Mouse (Mus musculus) CH12.LX (cell line): Measurements from ENCODE around the gene Sf3a1. TPM values are rescaled to one million over a fixed set of nuclear protein-coding genes. Genes with fewer than 3 reads are reported as not detected.

Experiments
- DNase-seq: peaks from one replicate; pipeline ENCODE4 v3.0.0-alpha.2; 2013; ENCODE audit errors: extremely low read depth
- H3K27ac ChIP-seq: 2 replicates; pipeline ENCODE4 v1.5.1; 2012; ENCODE audit warnings: low read depth, mild to moderate bottlenecking, control low read depth, moderate library complexity; ENCODE audit not compliant: insufficient read depth
- H3K27me3 ChIP-seq: replicated peaks from 2 replicates; pipeline ENCODE3; 2012; ENCODE audit warnings: inconsistent platforms
- H3K36me3 ChIP-seq, 2 experiments: replicated peaks in 1 of 2; 2 replicates each; pipeline versions ENCODE3 to v1.6.1; 2012; ENCODE audit warnings: inconsistent platforms in 1 of 2, low read length in 1 of 2, mild to moderate bottlenecking in 1 of 2, mixed read lengths in 1 of 2, moderate library complexity in 1 of 2; ENCODE audit not compliant: control insufficient read depth in 1 of 2, insufficient read depth in 1 of 2
- H3K4me1 ChIP-seq, 2 experiments: 2 replicates each; pipeline ENCODE4 v1.6.1; 2012; ENCODE audit warnings: inconsistent platforms in 1 of 2, moderate library complexity in 1 of 2; ENCODE audit not compliant: insufficient read depth in 2 of 2, control insufficient read depth in 1 of 2
- H3K4me2 ChIP-seq: 2 replicates; pipeline ENCODE4 v1.6.1; 2012; ENCODE audit warnings: low read depth, mild to moderate bottlenecking, control low read depth; ENCODE audit not compliant: poor library complexity, insufficient read depth, severe bottlenecking
- H3K4me3 ChIP-seq, 3 experiments: fragments of 150-350 bp in 1 of 3; sonication (generic) in 1 of 3; replicated peaks in 1 of 3; 2 replicates each; pipeline versions ENCODE3 to v1.5.1; 2011 to 2012; ENCODE audit warnings: low read depth in 2 of 3, low read length in 2 of 3, mild to moderate bottlenecking in 2 of 3, moderate library complexity in 2 of 3, control low read depth in 1 of 3, improper control_type of control experiment in 1 of 3, inconsistent platforms in 1 of 3, mixed read lengths in 1 of 3; ENCODE audit not compliant: poor library complexity in 1 of 3
- H3K79me2 ChIP-seq: replicated peaks from 2 replicates; pipeline ENCODE4 v1.6.1; 2012; ENCODE audit warnings: mild to moderate bottlenecking, moderate library complexity; ENCODE audit not compliant: control insufficient read depth, poor library complexity, insufficient read depth, severe bottlenecking; ENCODE audit errors: extremely low read depth
- H3K9ac ChIP-seq: 2 replicates; pipeline ENCODE4 v1.6.1; 2012; ENCODE audit warnings: low read depth, mild to moderate bottlenecking, control low read depth, moderate library complexity; ENCODE audit not compliant: insufficient read depth
- H3K9me3 ChIP-seq: replicated peaks from 2 replicates; pipeline ENCODE3; 2012; ENCODE audit warnings: low read length, inconsistent platforms, mixed read lengths
- ELF1 ChIP-seq: IDR thresholded peaks from 2 replicates; pipeline ENCODE4 v1.6.1; 2014; ENCODE audit warnings: low read depth, mild to moderate bottlenecking, inconsistent platforms, low read length, improper control_type of control experiment
- EP300 ChIP-seq: IDR thresholded peaks from 2 replicates; pipeline ENCODE4 v1.6.1; 2011; ENCODE audit warnings: low read length, improper control_type of control experiment
- HCFC1 ChIP-seq: IDR thresholded peaks from 2 replicates; pipeline ENCODE4 v1.6.1; 2012; ENCODE audit warnings: low read depth, mild to moderate bottlenecking, inconsistent platforms, low read length, improper control_type of control experiment
- IRF4 ChIP-seq: IDR thresholded peaks from 2 replicates; pipeline ENCODE4 v1.6.1; 2014; ENCODE audit warnings: low read depth, mild to moderate bottlenecking, inconsistent platforms, low read length, improper control_type of control experiment
- JUN ChIP-seq: IDR thresholded peaks from 2 replicates; pipeline ENCODE4 v1.6.1; 2011; ENCODE audit warnings: low read depth, mild to moderate bottlenecking, low read length, improper control_type of control experiment, moderate library complexity; ENCODE audit not compliant: insufficient read depth
- MAZ ChIP-seq: IDR thresholded peaks from 2 replicates; pipeline ENCODE4 v1.6.1; 2012; ENCODE audit warnings: low read depth, mild to moderate bottlenecking, inconsistent platforms, low read length, improper control_type of control experiment, moderate library complexity
- MEF2A ChIP-seq: IDR thresholded peaks from 2 replicates; pipeline ENCODE4 v1.6.1; 2014; ENCODE audit warnings: low read depth, mild to moderate bottlenecking, inconsistent platforms, low read length, improper control_type of control experiment, borderline replicate concordance
- MYC ChIP-seq: IDR thresholded peaks from 2 replicates; pipeline ENCODE4 v1.6.1; 2011; ENCODE audit warnings: low read depth, mild to moderate bottlenecking, improper control_type of control experiment, low read length
- NELFE ChIP-seq: IDR thresholded peaks from 2 replicates; pipeline ENCODE4 v1.6.1; 2011; ENCODE audit warnings: low read depth, low read length, improper control_type of control experiment
- SIN3A ChIP-seq: IDR thresholded peaks from 2 replicates; pipeline ENCODE4 v1.6.1; 2012; ENCODE audit warnings: low read length, improper control_type of control experiment, inconsistent platforms
- UBTF ChIP-seq: IDR thresholded peaks from 2 replicates; pipeline ENCODE4 v1.6.1; 2012; ENCODE audit warnings: low read depth, mild to moderate bottlenecking, inconsistent platforms, low read length, improper control_type of control experiment, moderate library complexity
- ZKSCAN1 ChIP-seq: IDR thresholded peaks from 2 replicates; pipeline ENCODE4 v1.6.1; 2012; ENCODE audit warnings: low read depth, inconsistent platforms, low read length, improper control_type of control experiment, borderline replicate concordance
- ZMIZ1 ChIP-seq: IDR thresholded peaks from 2 replicates; pipeline ENCODE4 v1.6.1; 2012; ENCODE audit warnings: low read depth, mild to moderate bottlenecking, inconsistent platforms, low read length, improper control_type of control experiment
- dilution Hi-C: fragments of 300-500 bp; cut with MboI; formaldehyde crosslinking; loops from 2 replicates; pipeline ENCODE4 v1.14.3; 2020; ENCODE audit warnings: low sequenced_read_pairs; ENCODE audit not compliant: extremely low pct_unique_long_range_greater_than_20kb, extremely low pct_ligation_motif_present
- in situ Hi-C: fragments of 300-500 bp; cut with MboI; formaldehyde crosslinking; loops from 3 replicates; pipeline ENCODE4 v1.14.3; 2019; ENCODE audit warnings: low sequenced_read_pairs, low pct_ligation_motif_present, low pct_unique_long_range_greater_than_20kb, mixed read lengths
- polyA plus RNA-seq: library from polyadenylated mRNA; unstranded; fragments of >175 nt; gene quantifications from 2 replicates; pipeline ENCODE4 v1.2.1, GENCODE M21; 2012; ENCODE audit warnings: low read depth; ENCODE audit not compliant: insufficient read length
- total RNA-seq, 2 experiments: library from RNA; depleted of rRNA; stranded (reverse); fragments of 300-350 nt in 1 of 2; fragments of >200 nt in 1 of 2; gene quantifications; 2 replicates each; pipeline ENCODE4 v1.2.3; 2012 to 2014

Gene Sf3a1
- total and polyA plus RNA-seq, 3 experiments: 29.5 to 97.6 (median 46.5) TPM

GRCm38 (mm10) chr11:4153694-4154093, 6.5 kb upstream of the Sf3a1 start:
- H3K9ac ChIP-seq: no peak overlapping the region
- no peak overlapping the region for H3K4me3 ChIP-seq
- TF ChIP-seq HCFC1 (no peak), JUN (no peak), MYC (no peak), ZKSCAN1 (no peak), IRF4 (no peak), ZMIZ1 (no peak), SIN3A (no peak), MEF2A (no peak)
- in situ Hi-C loops (no loop called here), dilution Hi-C loops (no loop called here)
- no peaks in the 10 kb centered on the region for H3K4me1 ChIP-seq
- H3K27ac ChIP-seq: no peak overlapping the region
- no peak overlapping the region for H3K4me2 ChIP-seq
- no peaks in the 10 kb centered on the region for H3K27me3 ChIP-seq
- peaks cover 6 to 31% of the 10 kb centered on the region in 2 experiments for H3K36me3 ChIP-seq
- H3K79me2 ChIP-seq: no peaks in the 10 kb centered on the region
- H3K9me3 ChIP-seq: no peaks in the 10 kb centered on the region
- no peak for DNase-seq

GRCm38 (mm10) chr11:4155641-4156040, 4.5 kb upstream of the Sf3a1 start:
- Histone ChIP-seq H3K36me3 (peaks cover 3 to 19% of the 10 kb centered on the region in 2 experiments), H3K27ac (no peak overlapping the region), H3K4me1 (peaks cover 4 to 11% of the 10 kb centered on the region in 2 experiments), H3K9ac (no peak overlapping the region), H3K4me2 (no peak overlapping the region), H3K27me3 (no peaks in the 10 kb centered on the region), H3K79me2 (peaks cover 4% of the 10 kb centered on the region), H3K4me3 (no peak overlapping the region), H3K9me3 (no peaks in the 10 kb centered on the region)
- no peak for DNase-seq
- dilution Hi-C loops (no loop called here), in situ Hi-C loops (no loop called here)
- TF ChIP-seq NELFE: no peak
- no peak for TF ChIP-seq SIN3A
- TF ChIP-seq ELF1: no peak
- TF ChIP-seq JUN: no peak
- TF ChIP-seq EP300: no peak
- TF ChIP-seq MAZ: no peak
- no peak for TF ChIP-seq IRF4

- dilution Hi-C loops: no loop called here
Measured at GRCm38 (mm10) chr11:4158676-4159075, 1.5 kb upstream of the Sf3a1 start.

More at GRCm38 (mm10) chr11:4158676-4159075, 1.5 kb upstream of the Sf3a1 start:
- Histone ChIP-seq H3K27me3 (no peaks in the 10 kb centered on the region), H3K9me3 (no peaks in the 10 kb centered on the region), H3K4me1 (peaks cover 12 to 37% of the 10 kb centered on the region in 2 experiments), H3K9ac (no peak overlapping the region), H3K36me3 (peaks cover 20 to 28% of the 10 kb centered on the region in 2 experiments), H3K4me3 (no peak overlapping the region), H3K4me2 (no peak overlapping the region), H3K27ac (no peak overlapping the region), H3K79me2 (peaks cover 34% of the 10 kb centered on the region)
- in situ Hi-C loops: no loop called here
- TF ChIP-seq MEF2A: no peak
- no peak for TF ChIP-seq UBTF
- TF ChIP-seq EP300: no peak
- no peak for DNase-seq
